Mouse (Mus musculus) cerebellum, adult 2 months (tissue): ENCODE measurements around the gene Lurap1l.

Experiments used
- CTCF ChIP-seq: fragments of 200-500 bp; IDR thresholded peaks from 2 replicates; pipeline ENCODE4 v1.5.1; 2011; ENCODE audit warnings: low read depth, mild to moderate bottlenecking, control low read depth, low read length, moderate library complexity, borderline replicate concordance; ENCODE audit not compliant: insufficient read depth
- POLR2A ChIP-seq: fragments of 200-500 bp; IDR thresholded peaks from 2 replicates; pipeline ENCODE4 v1.6.1; 2011; ENCODE audit warnings: low read length, control low read depth, borderline replicate concordance; ENCODE audit not compliant: insufficient read depth

DNA sequence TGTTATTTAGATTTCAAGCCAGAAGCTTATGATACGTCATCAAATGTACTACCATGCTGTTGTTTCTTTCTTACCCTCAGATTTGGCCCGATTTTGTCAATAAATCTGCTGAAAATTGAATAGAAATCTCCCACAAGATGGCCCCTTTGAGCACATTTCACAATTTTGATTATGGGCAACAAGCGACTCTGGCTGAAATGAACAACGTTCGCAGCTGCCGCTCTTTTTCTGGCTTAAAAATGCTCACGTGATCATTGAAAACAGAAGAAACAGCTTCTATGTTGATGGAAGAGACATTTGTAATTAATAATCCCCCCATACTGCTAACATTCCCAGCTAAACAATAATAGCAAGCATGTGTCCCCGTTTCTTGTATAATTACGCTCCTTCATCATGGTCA is 47.5 kb upstream of the Lurap1l start:
- TF ChIP-seq CTCF (no peak), POLR2A (no peak)
